Mouse (Mus musculus) urinary bladder, adult 18-20 months (tissue): ENCODE results near the gene Slain2.
A peak's percentile ranks its signal among the peaks of the same experiment; 100 is the strongest.
"Not testable (repeated sequence)": the region's sequence is repeated elsewhere in the genome, so short reads cannot be mapped to it uniquely, and the experiment has no call there.

ENCODE experiments used
- DNase-seq, 2 experiments: peaks; one replicate each; pipeline ENCODE4 v3.0.0; 2022; ENCODE audit warnings: low spot score in 2 of 2, mixed read lengths in 2 of 2

The Slain2 gene

DNA sequence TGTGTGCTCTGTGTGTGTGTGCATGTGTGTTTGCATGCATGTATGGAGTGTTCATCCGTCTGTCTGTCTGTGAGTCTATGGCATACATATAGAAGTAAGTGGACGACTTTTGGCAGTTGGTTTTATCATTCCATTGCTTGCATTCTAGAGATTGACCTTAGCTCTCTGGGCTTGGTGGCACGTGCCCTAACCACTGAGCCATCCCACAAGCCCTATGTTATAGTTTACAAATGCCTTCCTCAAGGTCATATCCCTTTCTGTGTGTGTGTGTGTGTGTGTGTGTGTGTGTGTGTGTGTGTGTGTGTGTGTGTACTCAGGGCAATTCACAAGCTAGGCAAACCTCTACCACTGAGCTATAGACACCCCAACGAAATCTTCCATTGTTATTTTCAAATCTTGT lies 12.2 kb upstream of the Slain2 start:
- DNase-seq: no peak

DNA sequence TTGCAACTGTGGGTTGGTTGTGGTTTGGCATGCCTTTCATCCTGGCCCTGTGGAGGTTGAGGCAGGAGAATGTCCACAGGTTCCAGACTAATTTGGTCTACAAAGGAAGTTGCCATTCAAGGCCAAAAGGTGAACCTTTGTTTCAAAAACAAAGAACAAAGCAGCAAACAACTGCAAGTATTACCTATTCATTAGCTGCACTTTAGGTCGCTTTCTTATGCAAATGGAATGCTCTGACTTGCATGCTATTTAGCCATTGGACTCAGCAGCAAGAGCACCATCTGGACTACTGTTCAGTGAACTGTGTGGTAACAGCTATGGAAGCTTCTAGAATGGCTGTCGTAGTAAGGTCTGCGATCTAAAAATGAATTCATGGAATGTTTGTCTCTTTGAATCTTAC lies 11.8 kb upstream of the Slain2 start:
- DNase-seq: no peak

DNA sequence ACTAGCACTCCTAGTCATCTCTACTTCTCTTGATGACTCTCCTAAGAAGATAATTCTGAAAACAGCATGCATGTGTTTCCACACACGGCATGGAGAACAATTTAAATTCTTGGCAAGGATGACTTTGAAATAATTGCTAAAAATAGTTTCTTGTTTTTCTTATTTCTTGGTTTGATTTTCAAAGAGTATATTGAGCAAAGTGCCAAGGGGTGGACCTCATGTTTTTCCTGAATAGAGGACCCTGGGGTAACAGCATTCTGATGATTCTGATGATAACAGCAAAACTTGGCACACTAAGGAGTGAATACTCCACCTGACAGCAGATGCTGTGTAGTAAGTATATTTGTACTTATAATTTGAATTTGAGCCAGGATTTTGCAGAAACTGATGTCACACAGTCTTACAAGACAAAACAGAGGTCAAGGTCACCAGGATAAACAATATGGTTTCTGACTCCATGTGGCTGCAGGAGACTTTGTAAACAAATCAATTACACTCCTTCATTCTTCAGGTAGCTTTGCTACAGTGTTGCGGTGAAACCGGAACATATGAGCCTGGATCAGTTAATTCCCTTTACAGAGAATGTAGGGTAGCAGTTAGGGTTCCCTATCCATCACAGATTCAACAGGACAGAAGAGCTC lies 11.1 kb upstream of the Slain2 start:
- DNase-seq: no peak

DNA sequence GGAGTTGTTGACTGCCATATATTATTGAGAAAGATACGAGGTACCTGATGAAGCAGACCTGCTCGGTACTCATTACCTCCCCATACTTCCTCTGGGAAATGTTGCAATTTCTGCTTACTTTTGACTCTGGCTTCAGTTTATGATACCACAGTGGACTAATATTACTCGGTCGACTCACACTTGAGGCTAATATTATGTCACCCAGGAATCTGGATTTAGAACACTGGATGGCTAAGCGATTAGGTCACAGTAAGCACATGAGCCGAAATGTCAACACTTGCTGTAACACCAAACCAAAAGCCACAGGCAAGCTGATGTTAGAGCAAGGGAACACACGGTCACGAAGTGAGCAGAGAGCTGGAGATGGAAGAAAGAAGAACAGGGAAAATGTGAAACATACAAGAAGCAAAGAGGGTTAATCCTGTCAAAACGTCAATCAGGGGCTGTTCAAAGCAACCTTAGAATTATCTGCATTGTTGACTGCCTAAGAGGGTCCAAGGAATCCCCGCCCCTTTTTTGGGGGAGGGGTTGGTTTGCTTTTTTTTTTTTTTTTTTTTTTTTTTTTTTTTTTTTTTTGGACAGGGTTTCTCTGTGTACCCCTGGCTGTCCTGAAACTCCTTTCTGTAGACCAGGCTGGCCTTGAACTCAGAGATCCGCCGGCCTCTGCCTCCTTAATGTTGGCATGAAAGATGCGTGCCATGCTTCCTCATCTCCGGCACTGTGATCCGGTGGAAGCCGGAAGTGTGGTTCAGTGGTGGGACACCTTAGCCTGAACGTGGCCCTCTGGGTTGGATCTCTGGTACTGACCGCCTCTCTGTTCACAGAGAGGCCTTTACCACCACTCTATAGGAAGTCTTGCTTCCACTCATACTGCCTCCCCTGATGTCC lies 9.0 kb upstream of the Slain2 start:
- DNase-seq: peak in 1 of 2 experiments; percentile 21

DNA sequence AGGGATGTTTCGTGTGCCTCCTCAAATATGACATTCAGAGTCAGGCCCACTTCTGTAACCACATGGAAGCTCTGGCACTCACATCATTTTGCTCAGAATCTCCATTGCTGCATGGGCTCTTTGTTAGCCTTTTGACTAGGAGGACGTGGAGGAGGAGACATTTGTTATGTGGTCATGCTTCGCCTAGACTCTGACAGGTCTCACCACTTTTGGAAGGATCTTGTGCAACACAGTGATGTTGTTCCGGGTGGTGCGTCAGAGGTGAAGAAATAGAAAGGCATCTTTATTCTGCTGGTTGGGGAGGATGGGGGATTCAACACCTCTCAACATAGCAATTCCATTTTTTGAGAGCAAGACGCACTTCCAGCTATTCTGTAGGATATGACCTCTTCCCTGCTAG lies 6.7 kb upstream of the Slain2 start:
- DNase-seq: no peak

DNA sequence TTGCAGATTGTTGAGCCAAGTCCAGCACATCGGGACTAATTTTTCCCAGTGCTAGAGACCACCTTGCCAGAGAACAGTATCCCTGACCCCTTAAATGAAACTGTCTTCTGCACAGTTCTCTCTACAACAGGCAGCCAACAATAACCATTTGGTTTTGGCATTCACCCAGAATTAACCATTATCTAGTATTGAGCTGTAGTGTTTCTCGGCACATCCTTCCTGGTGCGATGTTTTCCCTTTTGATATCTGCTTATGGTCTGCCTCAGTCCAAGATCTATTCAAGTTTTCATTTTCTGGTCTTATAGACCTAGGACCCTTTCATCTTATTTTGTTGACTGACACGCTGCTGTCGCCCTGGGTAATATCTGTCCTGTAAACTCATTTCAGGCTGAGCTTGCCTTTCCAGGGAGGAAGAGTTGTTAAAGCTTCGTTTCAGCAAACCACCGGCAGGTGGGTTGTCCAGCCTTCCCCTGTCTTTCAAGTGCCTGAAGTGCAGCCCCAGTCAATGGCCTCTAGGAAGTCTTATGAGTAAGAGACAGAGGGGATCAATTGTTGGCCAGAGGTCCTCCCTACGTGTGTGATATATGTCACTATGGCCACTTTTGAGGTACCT lies 5.7 kb upstream of the Slain2 start:
- no peak for DNase-seq

DNA sequence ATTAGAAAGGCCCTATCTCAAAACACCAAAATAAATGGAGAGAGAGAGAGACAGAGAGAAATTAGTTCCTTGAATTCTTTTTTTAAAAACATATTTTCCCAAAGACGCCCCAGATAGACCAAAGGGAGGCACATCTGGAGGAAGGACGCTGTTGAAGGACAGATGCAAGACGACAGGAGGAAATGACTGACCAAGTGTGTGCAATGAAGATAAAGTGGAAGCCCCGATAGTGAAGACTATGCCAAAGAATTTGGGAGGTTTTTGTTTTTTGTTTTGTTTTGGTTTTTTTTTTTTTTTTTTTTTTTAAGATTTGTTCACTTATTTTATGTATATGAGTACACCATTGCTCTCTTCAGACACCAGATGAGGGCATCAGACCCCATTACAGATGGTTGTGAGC lies 4.7 kb upstream of the Slain2 start:
- no peak for DNase-seq

DNA sequence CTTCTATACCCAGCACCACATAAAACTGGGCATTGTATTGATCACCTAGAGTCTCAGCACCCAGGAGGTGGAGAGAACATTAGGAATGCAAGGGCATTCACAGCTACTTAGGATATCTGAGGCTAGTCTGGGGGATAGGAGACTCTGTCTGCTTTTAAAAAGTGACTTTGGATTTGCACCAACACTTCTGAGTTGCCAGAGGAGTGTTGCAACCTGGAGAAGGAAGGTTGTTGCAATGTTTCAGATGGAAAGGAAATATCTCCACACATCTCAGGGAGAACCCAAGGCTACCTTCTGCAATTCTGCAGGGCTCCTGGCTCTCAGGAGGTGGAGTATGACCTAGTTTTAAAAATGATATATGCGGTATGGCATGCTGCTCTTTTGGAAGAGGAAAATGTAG lies 3.7 kb upstream of the Slain2 start:
- no peak for DNase-seq

DNA sequence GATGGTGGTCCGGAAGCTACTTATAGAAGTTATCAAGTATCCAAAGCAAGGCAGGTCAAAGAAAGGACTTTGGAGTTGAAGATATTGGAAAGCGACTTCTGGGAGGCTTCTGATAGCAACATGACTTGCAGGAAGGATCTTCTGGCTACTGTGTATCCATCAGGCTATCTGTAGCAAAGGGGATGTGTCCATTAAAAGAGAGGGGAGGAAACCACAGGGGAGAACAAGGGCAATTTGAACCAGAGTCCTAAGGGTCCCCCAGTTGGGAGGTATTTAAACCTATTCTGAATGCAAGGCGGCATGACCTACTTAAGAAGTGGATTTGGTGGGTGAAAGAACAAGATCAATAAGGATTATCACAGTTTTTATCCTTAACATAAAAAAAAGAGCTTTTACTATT lies 2.8 kb upstream of the Slain2 start:
- no peak for DNase-seq

DNA sequence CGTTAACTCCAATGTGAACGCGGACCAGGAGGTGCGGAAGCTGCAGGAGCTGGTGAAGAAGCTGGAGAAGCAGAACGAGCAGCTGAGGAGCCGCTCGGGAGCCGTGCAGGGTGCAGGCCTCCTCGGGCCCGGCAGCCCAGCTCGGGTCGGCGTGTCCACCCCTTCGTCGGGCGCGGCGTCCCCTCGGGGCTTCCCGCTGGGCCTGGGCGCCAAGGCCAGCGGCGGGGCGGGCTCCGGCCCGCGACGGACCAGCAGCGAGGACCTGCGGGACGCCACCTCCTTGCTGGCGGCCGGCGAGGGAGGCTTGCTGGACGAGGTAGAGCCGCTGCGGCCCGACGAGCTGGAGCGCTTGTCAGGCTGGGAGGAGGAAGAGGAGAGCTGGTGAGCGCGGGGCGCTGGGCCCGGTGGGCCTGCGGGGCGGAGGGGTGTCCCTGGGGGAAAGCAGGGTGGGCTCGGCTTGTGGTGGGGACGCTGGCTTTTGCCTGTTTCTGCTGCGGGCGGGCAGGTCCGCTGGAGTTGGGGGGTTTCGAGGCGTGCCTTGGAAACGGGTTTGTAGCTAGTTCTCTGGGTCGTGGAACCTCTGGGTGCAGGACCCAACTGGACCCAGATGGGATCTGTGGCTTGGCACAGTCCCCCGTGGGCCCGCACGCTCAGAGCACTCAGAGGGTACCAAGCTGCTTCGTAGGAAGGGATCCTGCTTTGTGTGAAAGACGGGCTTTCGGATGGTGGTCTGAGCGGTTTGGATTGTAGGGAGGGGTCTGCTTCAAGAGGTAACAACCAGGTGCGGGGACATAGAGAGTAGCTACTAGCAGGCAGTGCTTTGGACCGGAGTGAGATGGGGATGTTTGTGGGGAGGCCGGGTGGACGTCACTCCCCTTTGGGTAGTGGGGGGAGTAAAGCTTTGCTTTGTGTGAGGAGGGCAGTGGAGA lies 793 bp downstream of the Slain2 start:
- no peak for DNase-seq

DNA sequence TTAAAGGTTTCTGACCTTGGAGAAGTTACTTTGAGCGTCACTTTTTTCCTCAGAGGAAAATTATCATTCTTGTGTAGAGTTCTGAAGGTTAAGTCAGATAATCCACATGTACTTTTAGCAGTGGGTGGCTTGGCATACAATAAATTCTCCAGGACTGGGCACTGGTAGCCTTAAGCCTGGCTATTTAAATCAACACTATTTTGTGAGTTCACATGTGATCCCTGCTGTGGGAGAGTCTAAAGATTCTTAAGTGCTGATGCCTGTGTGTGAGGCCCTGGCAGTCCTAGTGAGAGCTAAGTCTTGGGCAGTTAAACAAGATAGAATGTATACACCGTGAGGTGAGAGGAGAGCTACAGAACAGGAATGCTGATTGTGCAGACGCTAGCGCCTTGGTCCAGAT lies 1.9 kb downstream of the Slain2 start:
- DNase-seq: no peak

DNA sequence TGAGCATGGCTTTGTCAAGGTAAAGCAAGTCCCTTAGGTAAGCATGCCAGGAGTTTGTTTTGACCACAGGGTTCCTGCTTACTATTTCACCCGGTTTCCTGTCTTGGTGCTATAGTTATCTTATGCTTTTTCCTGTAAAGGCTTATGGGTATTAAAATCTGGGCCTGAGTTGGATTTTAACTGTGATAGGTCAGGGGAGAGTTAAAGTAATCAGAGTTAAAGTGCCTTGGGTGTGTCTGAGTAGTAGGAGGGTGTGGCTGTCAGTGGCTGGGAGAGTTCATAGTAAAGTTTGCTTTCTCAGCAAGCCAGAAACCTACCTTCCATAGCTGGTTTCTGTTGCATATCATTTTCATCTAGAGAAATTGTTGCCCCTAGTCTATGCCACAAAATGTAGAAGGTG lies 2.7 kb downstream of the Slain2 start:
- DNase-seq: no peak

DNA sequence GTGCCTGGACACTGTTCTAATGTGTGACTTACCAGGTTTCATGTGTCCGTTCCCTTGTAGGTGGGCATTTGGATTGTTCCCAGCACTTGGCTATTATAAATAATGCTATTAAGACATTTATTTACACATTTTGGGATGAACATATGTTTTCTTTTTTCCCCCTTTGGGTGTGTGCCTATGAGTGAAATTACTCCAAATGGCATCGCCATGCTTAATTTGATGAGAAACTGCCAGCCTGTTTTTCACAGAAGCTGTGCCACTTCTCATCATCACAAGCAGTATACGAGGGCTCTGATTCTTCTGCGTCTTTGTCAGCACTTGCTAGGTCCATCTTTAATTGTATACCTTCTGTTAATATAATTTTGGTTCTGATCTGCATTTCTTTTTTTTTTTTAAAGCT lies 6.3 kb downstream of the Slain2 start:
- no peak for DNase-seq

DNA sequence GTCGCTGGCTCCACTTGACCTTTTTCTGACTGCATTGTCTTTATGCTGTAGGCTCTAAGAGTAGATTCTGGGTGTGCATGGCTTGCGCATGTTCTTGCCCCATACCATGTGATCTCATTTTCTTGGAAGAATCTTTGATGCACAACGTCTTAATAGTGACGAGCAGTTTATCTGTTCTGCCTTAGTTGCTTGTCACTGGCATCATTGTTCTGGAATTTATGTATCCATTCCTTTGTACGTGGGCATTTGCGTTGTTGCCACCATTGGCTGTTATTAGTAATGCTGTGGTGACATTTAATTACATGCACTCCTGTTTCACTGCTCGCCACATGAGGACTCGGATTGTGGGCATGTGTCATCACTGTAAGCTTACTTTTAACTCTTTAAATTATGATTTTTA lies 7.1 kb downstream of the Slain2 start:
- no peak for DNase-seq

DNA sequence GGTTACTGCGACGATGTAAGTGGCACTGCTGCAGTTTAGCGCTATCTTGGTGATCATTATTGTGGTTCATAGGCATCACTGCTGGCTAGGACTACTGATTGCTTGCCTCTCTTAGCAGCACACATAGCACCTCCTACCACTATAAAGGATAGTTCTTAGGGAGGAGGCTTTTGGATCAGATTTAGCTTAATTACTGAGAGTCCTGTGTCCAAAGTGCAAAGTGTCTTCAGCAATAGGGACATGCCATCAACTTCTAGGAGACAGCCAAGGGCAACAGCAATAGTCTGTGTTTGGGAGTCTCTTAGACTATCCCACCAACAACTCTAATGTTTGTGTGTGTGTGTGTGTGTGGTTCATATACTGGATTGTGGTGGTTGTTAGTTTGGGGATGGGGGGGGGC lies 8.7 kb downstream of the Slain2 start:
- DNase-seq: no peak

DNA sequence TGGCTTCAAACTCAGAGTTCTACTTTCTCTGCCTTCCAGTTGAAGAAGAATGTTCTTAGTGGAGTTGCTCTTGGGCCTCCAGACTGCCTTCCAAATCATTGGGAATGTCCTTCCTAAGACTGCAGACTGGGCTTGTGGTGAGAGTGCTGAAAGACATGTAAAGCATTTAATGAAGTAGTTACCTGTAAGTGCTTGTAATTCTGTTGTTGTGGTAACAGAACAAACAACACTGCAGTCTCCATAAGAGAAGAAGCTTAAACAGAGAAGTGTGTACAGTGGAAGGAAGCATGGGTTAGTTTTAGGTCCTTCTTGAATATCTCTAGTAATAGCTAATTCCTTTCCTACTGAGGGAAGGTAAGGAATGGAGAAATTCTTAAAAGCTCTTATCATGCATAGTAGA lies 13.0 kb downstream of the Slain2 start:
- no peak for DNase-seq

DNA sequence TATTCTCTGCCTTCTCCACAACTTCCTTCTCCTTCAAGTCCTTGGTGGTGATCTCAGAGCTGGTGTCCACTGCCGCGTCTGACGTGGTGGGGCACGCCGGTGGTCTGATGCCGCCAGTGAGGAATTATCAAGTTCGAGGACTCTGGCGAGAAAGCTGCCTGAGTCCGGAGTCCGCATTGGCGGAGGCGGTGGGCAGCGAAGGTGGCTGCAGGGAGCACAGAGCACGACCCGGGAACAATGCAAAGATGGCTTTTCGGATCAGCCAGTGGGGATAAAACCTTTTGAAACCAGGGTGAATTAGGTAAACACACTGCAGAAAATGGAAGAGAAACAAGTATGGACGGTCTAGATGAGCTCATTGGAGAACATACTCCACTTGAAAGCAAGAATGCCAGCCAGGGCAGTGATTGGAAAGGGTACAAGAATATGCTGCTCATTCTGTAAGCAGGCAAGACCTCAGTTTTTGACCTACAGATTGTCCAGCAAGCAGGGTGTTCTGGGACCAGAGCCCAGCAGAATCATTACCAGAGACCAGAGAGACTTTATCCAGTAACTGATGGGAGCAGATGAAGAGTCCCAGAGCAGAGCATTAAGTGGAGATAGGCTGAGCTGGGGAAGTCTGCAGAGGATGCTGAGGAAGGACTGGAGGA lies 19.0 kb downstream of the Slain2 start:
- no peak for DNase-seq

DNA sequence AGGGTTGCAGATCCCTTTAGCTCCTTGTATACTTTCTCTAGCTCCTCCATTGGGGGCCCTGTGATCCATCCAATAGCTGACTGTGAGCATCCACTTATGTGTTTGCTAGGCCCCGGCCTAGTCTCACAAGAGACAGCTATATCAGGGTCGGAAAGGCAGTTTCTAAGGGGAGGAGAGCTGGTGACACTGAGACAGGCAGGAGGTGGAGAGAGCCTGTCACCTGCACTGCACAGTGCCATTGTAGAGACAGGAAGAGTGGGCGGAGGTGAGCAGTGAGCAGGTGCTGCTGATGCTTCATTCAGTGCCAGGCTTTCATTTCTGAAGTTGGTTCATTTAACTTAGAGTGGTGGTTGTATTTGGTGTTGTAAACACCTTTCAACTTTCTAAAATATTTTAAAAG lies 24.3 kb downstream of the Slain2 start:
- not testable (repeated sequence) for DNase-seq

DNA sequence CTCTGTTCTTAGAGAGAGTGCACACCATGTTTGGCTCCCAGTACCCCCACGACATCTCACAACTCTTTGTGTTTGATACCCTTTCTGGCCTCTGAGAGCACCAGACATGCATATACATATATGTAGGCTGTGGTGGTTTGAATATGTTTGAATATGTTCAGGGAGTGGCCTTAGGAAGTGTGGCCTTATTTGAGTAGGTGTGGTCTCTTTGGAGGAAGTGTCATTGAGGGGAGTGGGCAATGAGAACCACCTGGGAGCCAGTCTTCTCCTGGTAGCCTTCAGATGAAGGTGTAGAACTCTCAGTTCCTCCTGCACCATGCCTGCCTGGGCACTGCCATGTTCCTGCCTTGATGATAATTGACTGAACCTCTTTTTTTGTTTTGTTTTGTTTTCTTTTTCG lies 25.2 kb downstream of the Slain2 start:
- DNase-seq: no peak

DNA sequence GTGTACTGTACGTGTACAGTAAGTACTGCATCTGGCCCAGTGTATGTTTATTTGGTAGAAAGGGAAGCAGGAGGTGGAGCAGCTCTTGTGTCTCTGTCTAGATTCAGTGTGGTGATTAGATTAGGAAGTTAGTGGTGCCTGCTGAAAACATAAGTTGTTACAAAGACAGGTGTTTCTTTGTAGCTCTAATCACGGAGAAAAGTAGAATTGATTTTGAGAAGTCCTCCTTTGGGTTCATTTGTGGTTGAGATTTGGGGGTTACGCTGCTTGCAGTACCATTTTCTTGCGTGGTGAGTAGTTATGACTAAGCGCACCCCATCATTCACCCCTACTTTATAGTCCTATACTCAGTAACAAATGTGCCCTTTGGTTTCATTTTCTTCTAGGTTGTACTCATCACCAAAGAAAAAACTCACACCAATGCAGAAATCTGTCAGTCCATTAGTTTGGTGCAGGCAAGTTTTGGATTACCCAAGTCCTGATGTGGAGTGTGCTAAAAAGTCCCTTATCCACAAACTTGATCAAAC lies 26.9 kb downstream of the Slain2 start:
- DNase-seq: no peak

DNA sequence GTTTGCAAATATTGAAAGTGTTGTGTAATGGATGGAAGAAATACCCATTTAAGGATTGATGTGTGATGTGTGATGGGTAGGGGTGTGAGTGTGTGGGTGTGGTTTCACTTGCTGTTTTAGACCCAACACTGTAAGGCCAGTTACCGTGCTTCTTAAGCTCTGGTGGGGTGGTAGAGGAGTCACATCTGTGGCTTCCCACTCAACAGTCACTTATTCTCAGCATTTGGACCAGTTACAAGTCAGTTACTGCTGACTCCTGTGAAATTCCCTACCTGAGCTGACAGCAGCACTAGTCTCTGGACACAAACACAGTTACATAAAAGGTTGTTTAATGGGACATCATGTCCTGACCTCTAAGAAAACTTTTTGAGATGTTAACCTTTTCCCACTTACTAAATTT lies 34.0 kb downstream of the Slain2 start:
- DNase-seq: no peak
